Mouse (Mus musculus) lung, postnatal 0 days (tissue): ENCODE results near the gene Eepd1. TPM values are rescaled to one million over a fixed set of nuclear protein-coding genes. Genes with fewer than 3 reads are reported as not detected.

ENCODE experiments used
- ATAC-seq: fragments of 200-750 bp; cut with Nextera tagmentation; 2 replicates; pipeline ENCODE4 v1.8.0; 2017; ENCODE audit warnings: moderate library complexity
- DNase-seq: peaks from one replicate; pipeline ENCODE4 v3.0.0-alpha.2; 2016; ENCODE audit warnings: low spot score
- H3K27ac ChIP-seq: fragments of 300-500 bp; sonication (generic); 2 replicates; pipeline ENCODE4 v1.5.1; 2014; ENCODE audit warnings: antibody characterized with exemption, mild to moderate bottlenecking, low read length, mixed read lengths
- H3K27me3 ChIP-seq: fragments of 300-500 bp; sonication (generic); replicated peaks from 2 replicates; pipeline ENCODE4 v1.6.1; 2014; ENCODE audit warnings: low read length, mixed read lengths; ENCODE audit not compliant: insufficient read depth
- H3K36me3 ChIP-seq: fragments of 300-500 bp; sonication (generic); 2 replicates; pipeline ENCODE4 v1.6.1; 2014; ENCODE audit warnings: low read length, mixed read lengths; ENCODE audit not compliant: insufficient read depth
- H3K4me1 ChIP-seq: fragments of 300-500 bp; sonication (generic); 2 replicates; pipeline ENCODE4 v1.6.1; 2014; ENCODE audit warnings: antibody characterized with exemption, low read depth, low read length, mixed read lengths; ENCODE audit not compliant: insufficient read depth
- H3K4me2 ChIP-seq: fragments of 300-500 bp; sonication (generic); replicated peaks from 2 replicates; pipeline ENCODE4 v1.6.1; 2014; ENCODE audit warnings: low read depth, mild to moderate bottlenecking, low read length, moderate library complexity, mixed read lengths
- H3K4me3 ChIP-seq: fragments of 300-500 bp; sonication (generic); 2 replicates; pipeline ENCODE4 v1.5.1; 2014; ENCODE audit warnings: low read depth, low read length
- H3K9ac ChIP-seq: fragments of 300-500 bp; sonication (generic); replicated peaks from 2 replicates; pipeline ENCODE4 v1.6.1; 2014; ENCODE audit warnings: low read depth, mild to moderate bottlenecking
- H3K9me3 ChIP-seq: fragments of 300-500 bp; sonication (generic); 2 replicates; pipeline ENCODE4 v1.6.1; 2016; ENCODE audit warnings: low read length, mixed read lengths
- CTCF ChIP-seq: IDR thresholded peaks from 2 replicates; pipeline ENCODE4 v1.5.1; 2016; ENCODE audit warnings: antibody characterized with exemption, mild to moderate bottlenecking
- EP300 ChIP-seq: IDR thresholded peaks from 2 replicates; pipeline ENCODE4 v1.6.1; 2016; ENCODE audit warnings: antibody characterized with exemption, mild to moderate bottlenecking, control low read depth
- WGBS: fragments of 180-500 bp; shearing (Covaris S2); extraction: QIAGEN DNeasy Blood & Tissue Kit; methylation state at CpG from one replicate; pipeline ENCODE4 v1.1.7; 2014; 5-methylcytosine and 5-hydroxymethylcytosine counted together
- polyA plus RNA-seq: library from polyadenylated mRNA; unstranded; fragments of >200 nt; fragmentation: Nextera tagmentation; extraction: Ambion mirVana; gene quantifications from 2 replicates; pipeline ENCODE4 v1.2.1, GENCODE M21; 2015

Eepd1 gene
- polyA plus RNA-seq, 1 experiment from 2014 or later: 19.2 TPM

DNA sequence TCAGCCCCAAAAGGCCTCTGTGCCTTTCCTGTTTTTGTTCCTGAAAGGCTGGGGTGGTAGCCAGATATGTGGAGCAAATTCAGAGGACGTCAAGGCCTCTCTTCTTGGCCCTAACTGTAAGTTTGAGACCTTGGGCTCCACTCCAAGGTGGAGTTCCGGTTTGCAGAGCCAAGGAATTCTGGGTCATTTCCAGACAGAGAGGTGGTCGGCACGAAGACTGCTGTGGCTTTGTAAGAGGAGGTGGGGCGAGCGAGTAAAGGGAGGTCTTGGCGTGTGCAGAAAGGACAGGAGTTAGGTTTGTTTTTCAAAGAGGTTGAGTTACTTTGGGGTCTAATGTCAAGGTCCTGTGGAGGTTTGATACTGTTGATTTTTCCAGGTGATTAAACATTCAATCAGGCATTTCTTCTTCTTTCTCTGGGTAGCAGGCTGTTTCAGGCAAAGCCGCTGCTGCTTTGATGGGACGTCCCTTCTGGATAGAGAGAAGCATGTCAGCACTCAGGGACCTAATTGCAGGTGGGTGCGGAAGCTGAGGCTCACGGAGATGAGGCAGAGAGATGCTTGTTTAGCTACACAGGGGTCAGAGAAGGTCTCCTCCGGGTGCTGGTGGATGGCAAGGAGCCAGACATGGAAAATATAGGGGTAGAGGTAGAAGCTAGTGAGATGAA, 6.2 kb downstream of the Eepd1 start:
- TF ChIP-seq EP300 (no peak), CTCF (no peak)
- DNase-seq (peak; percentile 21), ATAC-seq (no peak)
- H3K9me3 ChIP-seq: no peaks in the 10 kb centered on the region
- 0 out of 2 replicates have a peak overlapping the region, but pooled peaks have one; percentile 3 for H3K4me2 ChIP-seq
- H3K9ac ChIP-seq: no peak overlapping the region
- H3K36me3 ChIP-seq: no peaks in the 10 kb centered on the region
- no peaks in the 10 kb centered on the region for H3K27me3 ChIP-seq
- WGBS: 34% methylated on average over 12 of the region's 12 CpGs
- H3K27ac ChIP-seq: no peak overlapping the region
- no peak overlapping the region for H3K4me3 ChIP-seq
- H3K4me1 ChIP-seq: peaks cover 24% of the 10 kb centered on the region

DNA sequence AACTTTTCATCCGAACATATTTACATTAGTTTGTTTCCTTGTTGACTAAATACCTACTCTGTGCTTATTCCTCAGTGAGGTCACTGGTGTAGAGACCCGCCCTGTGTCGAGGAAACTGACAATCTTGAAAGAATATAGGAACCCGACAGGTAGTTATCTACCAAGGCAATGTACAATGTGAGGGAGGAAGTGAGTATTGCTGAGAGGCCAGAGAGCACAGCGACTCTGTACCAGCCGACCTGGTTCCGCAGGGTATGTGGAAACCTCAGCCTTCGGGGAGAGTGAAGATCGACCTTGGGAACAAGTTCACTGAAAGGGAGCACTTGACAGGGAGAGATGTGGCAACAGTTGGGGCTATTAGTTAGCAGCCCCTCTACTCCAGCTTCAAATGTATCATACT, 7.2 kb downstream of the Eepd1 start:
- Histone ChIP-seq H3K27me3 (no peaks in the 10 kb centered on the region), H3K4me1 (peaks cover 24% of the 10 kb centered on the region), H3K36me3 (no peaks in the 10 kb centered on the region), H3K9ac (no peak overlapping the region), H3K27ac (no peak overlapping the region), H3K4me2 (no peak overlapping the region), H3K4me3 (no peak overlapping the region), H3K9me3 (no peaks in the 10 kb centered on the region)
- ATAC-seq (no peak; the same call in 1 of the 2 replicates), DNase-seq (peak; percentile 27)
- 68% methylated on average over 9 of the region's 9 CpGs for WGBS
- TF ChIP-seq EP300: no peak
- no peak for TF ChIP-seq CTCF

DNA sequence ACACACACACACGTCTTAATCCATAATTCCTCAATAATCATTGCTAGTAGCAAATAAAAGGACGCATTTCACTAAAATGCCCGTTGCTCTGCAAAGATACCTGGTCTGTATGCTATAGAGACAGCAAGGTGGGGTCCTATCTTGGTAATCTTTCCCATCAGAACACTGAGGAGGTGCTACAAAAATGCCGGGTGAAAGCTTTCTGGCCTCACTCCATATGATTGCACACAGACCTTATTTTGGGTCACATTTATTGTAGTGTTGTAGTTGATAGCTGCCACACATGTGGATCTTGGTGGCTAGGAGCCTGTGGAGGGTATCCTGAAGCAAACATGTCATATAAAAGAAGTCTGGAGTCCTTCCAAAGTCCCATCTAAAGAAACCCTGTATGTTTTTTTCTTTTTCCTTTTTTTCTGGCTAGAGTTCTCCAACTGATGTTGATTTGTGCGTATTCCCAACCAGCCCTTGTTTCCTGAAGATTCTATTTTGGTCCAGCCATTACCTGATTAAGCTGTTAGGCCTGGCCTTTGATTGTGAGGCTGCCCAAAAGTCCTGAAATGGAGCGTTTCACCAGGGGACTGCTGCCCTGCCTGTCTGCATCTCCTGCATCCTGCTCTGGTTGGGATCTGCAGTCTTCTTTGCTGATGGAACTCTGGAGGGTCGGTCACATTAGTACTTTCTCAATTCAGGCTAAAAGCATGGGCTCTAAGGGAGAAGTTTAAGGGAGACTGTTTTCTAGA, 8.0 kb downstream of the Eepd1 start:
- TF ChIP-seq EP300: no peak
- TF ChIP-seq CTCF: no peak
- Histone ChIP-seq H3K36me3 (no peaks in the 10 kb centered on the region), H3K4me1 (peaks cover 21% of the 10 kb centered on the region; the same call in 1 of the 2 replicates), H3K9me3 (no peaks in the 10 kb centered on the region), H3K27ac (no peak overlapping the region), H3K9ac (no peak overlapping the region), H3K4me3 (no peak overlapping the region), H3K27me3 (no peaks in the 10 kb centered on the region), H3K4me2 (no peak overlapping the region)
- no peak for DNase-seq
- 73% methylated on average over 7 of the region's 7 CpGs for WGBS
- ATAC-seq: no peak

DNA sequence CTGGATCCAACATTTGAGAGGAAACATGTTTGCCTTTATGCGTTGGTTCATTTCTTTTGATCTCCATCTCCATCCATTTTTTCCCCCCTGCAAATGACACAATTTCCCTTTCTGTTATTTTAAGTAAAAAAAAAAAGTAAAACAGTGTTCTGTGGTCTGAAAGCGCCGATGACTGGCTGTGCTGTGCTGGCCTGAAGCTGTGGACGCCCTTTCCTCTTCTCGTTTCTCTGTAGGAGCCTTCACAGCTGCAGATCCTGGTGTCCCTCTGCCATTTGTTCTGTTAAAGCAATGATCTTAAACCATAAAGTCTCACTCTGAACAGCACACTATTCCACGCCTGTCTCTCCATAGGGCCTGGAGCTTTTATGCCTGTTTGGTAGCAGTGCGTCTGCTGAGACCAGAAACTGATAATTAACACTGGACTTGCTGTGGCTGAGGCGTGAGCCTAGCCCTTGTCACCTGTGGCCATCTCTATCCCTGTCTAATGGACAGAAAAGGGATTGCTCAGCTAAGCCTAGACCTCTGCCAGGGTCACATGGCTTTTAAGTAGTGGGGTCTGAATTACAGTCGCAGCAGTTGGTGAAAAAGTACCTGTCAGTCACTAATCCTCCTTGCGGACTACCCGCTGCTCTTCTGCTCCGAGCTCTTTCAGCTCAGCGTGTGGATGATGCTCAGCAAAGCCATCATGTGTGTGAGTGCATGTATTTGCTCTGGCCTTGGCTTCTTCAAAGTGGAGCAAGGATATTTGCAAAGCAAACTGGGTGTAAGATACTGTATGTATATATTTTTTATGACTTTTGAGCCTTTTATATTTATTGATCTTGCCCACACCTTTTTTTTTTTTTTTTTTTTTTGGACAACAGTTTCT, 9.2 kb downstream of the Eepd1 start:
- H3K27ac ChIP-seq: no peak overlapping the region
- 69% methylated on average over 13 of the region's 13 CpGs for WGBS
- H3K36me3 ChIP-seq: no peaks in the 10 kb centered on the region
- no peak overlapping the region for H3K4me3 ChIP-seq
- no peaks in the 10 kb centered on the region for H3K9me3 ChIP-seq
- no peaks in the 10 kb centered on the region for H3K27me3 ChIP-seq
- ATAC-seq (no peak), DNase-seq (no peak)
- TF ChIP-seq CTCF (no peak), EP300 (no peak)
- peaks cover 21% of the 10 kb centered on the region; the same call in 1 of the 2 replicates for H3K4me1 ChIP-seq
- no peak overlapping the region for H3K9ac ChIP-seq
- no peak overlapping the region for H3K4me2 ChIP-seq

DNA sequence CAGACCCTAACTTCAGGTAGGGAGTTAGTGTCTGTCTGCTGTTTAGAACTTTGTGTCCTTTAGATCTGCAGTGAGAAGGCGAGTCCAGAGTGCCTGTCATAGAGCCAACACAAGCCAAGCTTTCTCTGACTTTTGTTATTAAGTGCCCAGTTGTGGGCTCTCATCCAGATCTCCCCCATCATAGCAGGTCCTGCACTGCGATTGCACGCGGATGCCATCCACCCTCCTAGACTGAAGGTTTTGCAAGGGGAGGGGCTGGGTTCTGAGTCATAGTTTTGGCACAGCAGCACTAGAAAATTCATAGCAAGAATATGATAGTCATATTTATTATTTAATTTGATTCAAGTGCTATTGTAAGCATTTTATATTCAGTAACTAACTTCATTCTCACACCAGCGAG, 12.6 kb downstream of the Eepd1 start:
- Histone ChIP-seq H3K27me3 (no peaks in the 10 kb centered on the region), H3K27ac (no peak overlapping the region), H3K4me1 (peaks cover 4% of the 10 kb centered on the region; the same call in 1 of the 2 replicates), H3K9ac (no peak overlapping the region), H3K4me2 (no peak overlapping the region), H3K36me3 (no peaks in the 10 kb centered on the region), H3K4me3 (no peak overlapping the region), H3K9me3 (no peaks in the 10 kb centered on the region)
- peak; percentile 57 for DNase-seq
- no peak for TF ChIP-seq CTCF
- TF ChIP-seq EP300: no peak
- 49% methylated on average over 5 of the region's 5 CpGs for WGBS
- peak; percentile 53; the same call in 1 of the 2 replicates for ATAC-seq

DNA sequence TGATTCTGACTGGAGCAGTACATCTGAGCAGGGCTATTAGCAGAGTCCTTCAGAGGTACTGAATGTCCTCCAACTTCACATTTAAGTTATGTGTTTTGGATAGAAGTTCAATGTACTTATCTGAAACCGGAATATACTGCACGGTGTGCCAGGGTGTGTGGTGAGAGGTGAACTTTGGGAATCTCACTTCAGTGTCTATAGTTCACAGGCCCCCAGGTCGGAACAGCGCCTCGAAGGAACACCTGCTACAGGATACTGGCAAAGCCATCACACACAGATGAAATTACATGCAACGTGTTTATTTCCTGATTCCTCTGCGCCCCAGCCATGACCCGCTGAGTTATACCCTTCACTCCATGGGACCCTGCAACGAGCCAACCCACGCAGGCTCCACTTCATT, 14.3 kb downstream of the Eepd1 start:
- 88% methylated on average over 10 of the region's 10 CpGs for WGBS
- Histone ChIP-seq H3K9me3 (no peaks in the 10 kb centered on the region), H3K27me3 (no peaks in the 10 kb centered on the region), H3K4me1 (no peaks in the 10 kb centered on the region), H3K9ac (no peak overlapping the region), H3K27ac (no peak overlapping the region), H3K4me3 (no peak overlapping the region), H3K4me2 (no peak overlapping the region), H3K36me3 (no peaks in the 10 kb centered on the region)
- TF ChIP-seq CTCF (no peak), EP300 (no peak)
- ATAC-seq (no peak), DNase-seq (no peak)
